Mouse (Mus musculus) forebrain, embryonic 15.5 days (tissue): Measurements from ENCODE around the gene Ptpn13. TPM values are rescaled to one million over a fixed set of nuclear protein-coding genes. Genes with fewer than 3 reads are reported as not detected.

ENCODE experiments used
- ATAC-seq: fragments of 200-750 bp; cut with Nextera tagmentation; replicated peaks from 2 replicates; pipeline ENCODE4 v1.8.0; 2017; ENCODE audit warnings: mild to moderate bottlenecking, moderate TSS enrichment, moderate library complexity
- H3K27ac ChIP-seq: fragments of 300-500 bp; sonication (generic); replicated peaks from 2 replicates; pipeline ENCODE4 v1.5.1; 2015; ENCODE audit warnings: mild to moderate bottlenecking, inconsistent platforms
- H3K27me3 ChIP-seq: fragments of 300-500 bp; sonication (generic); 2 replicates; pipeline ENCODE4 v1.6.1; 2015; ENCODE audit warnings: inconsistent platforms
- H3K36me3 ChIP-seq: fragments of 300-500 bp; sonication (generic); 2 replicates; pipeline ENCODE4 v1.6.1; 2015; ENCODE audit warnings: mild to moderate bottlenecking, inconsistent platforms
- H3K4me1 ChIP-seq: fragments of 300-500 bp; sonication (generic); 2 replicates; pipeline ENCODE4 v1.6.1; 2015; ENCODE audit warnings: inconsistent platforms
- H3K4me2 ChIP-seq: fragments of 300-500 bp; sonication (generic); replicated peaks from 2 replicates; pipeline ENCODE4 v1.6.1; 2015; ENCODE audit warnings: mild to moderate bottlenecking, inconsistent platforms
- H3K4me3 ChIP-seq: fragments of 300-500 bp; sonication (generic); 2 replicates; pipeline ENCODE4 v1.5.1; 2015; ENCODE audit warnings: mild to moderate bottlenecking, inconsistent platforms
- H3K9ac ChIP-seq: fragments of 300-500 bp; sonication (generic); replicated peaks from 2 replicates; pipeline ENCODE4 v1.6.1; 2015; ENCODE audit warnings: mild to moderate bottlenecking, inconsistent platforms
- H3K9me3 ChIP-seq: fragments of 300-500 bp; sonication (generic); 2 replicates; pipeline ENCODE4 v1.6.1; 2016; ENCODE audit warnings: inconsistent platforms
- WGBS: fragments of 180-500 bp; shearing (Covaris S2); methylation state at CpG from one replicate; pipeline ENCODE4 v1.1.7; 2015; ENCODE audit warnings: mixed read lengths; 5-methylcytosine and 5-hydroxymethylcytosine counted together
- polyA plus RNA-seq: library from polyadenylated mRNA; unstranded; fragments of >200 nt; fragmentation: Nextera tagmentation; extraction: Ambion mirVana; gene quantifications from 2 replicates; pipeline ENCODE4 v1.2.1, GENCODE M21; 2015

Ptpn13 gene
- polyA plus RNA-seq, 1 experiment from 2014 or later = 4.4 TPM

DNA sequence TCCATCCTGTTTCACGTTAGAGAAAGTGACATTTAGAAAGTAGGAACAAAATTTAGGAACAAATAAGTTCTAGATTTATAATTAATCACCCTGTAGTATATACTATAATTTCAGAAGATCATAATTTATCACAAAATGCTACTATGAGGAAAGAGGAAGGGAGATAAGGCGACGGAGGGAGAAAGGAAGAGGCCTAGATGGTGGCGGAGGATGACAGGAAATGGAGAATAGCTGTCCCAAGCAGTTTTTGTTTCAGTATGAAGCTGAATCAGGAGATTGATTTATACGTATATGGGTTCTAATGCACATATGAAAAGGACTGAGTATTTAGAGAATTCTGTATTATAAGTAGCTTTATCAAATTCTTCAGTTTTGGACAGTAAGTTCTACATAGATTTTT is 47.7 kb downstream of the Ptpn13 start:
- no peaks in the 10 kb centered on the region for H3K4me1 ChIP-seq
- H3K36me3 ChIP-seq = no peaks in the 10 kb centered on the region
- no peaks in the 10 kb centered on the region for H3K9me3 ChIP-seq
- no peak overlapping the region for H3K4me2 ChIP-seq
- no peak for ATAC-seq
- WGBS = 91% methylated on average over 5 of the region's 5 CpGs
- H3K27me3 ChIP-seq = no peaks in the 10 kb centered on the region
- no peak overlapping the region for H3K27ac ChIP-seq
- no peak overlapping the region for H3K4me3 ChIP-seq
- H3K9ac ChIP-seq = no peak overlapping the region

DNA sequence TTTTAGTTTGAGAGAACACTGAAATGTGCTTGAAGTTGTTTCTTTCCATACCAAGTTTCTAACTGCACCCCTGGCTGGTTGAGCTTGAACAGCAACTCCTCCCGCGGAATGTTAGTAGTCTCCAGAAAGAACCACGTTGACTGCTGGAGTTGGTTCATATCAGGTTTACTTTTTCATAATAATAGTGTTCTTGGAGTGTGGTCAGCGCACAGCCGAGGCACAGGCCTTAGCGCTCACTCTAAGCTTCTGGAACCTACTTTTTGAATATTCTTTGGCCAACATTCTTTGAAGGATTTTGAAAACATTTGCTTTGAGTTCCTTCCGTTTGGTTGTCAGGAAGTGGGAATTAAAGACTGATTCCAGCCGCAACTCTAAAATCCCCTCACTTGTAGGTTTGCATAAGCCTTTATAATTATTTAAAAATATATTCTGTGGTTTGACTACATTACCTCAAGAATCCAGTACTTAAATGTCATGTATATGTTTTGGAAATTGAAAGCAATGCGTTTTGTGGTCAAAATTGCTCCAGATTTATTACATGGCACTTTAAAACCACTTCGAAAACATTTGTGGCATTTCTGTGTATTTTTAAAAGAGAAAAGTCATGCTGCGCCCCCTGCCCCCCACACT is 48.6 kb downstream of the Ptpn13 start:
- H3K9ac ChIP-seq = no peak overlapping the region
- H3K36me3 ChIP-seq = no peaks in the 10 kb centered on the region
- H3K4me2 ChIP-seq = no peak overlapping the region
- 92% methylated on average over 11 of the region's 11 CpGs for WGBS
- no peaks in the 10 kb centered on the region for H3K27me3 ChIP-seq
- no peak overlapping the region for H3K4me3 ChIP-seq
- ATAC-seq = no peak
- no peaks in the 10 kb centered on the region for H3K9me3 ChIP-seq
- no peaks in the 10 kb centered on the region for H3K4me1 ChIP-seq
- H3K27ac ChIP-seq = no peak overlapping the region

- Histone ChIP-seq H3K9me3 (no peaks in the 10 kb centered on the region), H3K9ac (no peak overlapping the region), H3K4me3 (no peak overlapping the region), H3K36me3 (no peaks in the 10 kb centered on the region), H3K27me3 (no peaks in the 10 kb centered on the region), H3K4me1 (no peaks in the 10 kb centered on the region), H3K4me2 (no peak overlapping the region), H3K27ac (no peak overlapping the region)
- ATAC-seq = no peak
- WGBS = 85% methylated on average over 4 of the region's 4 CpGs
These were observed 49.3 kb downstream of the Ptpn13 start for GRCm38 (mm10) chr5:103474259-103474658.

- Histone ChIP-seq H3K4me3 (no peak overlapping the region), H3K27me3 (no peaks in the 10 kb centered on the region), H3K36me3 (no peaks in the 10 kb centered on the region), H3K27ac (no peak overlapping the region), H3K9me3 (no peaks in the 10 kb centered on the region), H3K4me2 (no peak overlapping the region), H3K9ac (no peak overlapping the region), H3K4me1 (no peaks in the 10 kb centered on the region)
- no peak for ATAC-seq
- 92% methylated on average over 5 of the region's 5 CpGs for WGBS
These were observed 50.5 kb downstream of the Ptpn13 start for GRCm38 (mm10) chr5:103475503-103475902.

GRCm38 (mm10) chr5:103479503-103479902 is 54.5 kb downstream of the Ptpn13 start:
- WGBS = 97% methylated on average over 5 of the region's 5 CpGs

DNA sequence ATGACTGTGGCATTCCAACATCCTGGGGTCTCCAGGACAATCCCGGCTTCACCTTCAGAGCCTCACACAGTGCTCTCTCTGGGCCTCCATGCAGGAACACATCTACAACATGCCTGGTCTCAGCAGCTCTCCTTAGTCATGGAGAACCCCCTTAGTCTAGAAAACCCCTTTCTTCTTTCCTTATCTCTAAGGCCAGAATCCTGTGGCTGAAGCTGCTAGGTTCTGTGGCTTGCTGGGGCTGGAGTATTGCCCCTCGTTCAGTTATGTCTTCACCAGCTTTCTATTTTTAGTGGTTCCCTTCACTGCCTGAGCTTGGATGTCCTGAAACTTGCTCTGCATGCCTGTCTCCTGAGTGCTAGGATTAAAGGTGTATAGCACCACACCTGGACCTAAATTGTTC is 56.2 kb downstream of the Ptpn13 start:
- Histone ChIP-seq H3K27ac (no peak overlapping the region), H3K9me3 (no peaks in the 10 kb centered on the region), H3K27me3 (no peaks in the 10 kb centered on the region), H3K36me3 (no peaks in the 10 kb centered on the region), H3K9ac (no peak overlapping the region), H3K4me1 (no peaks in the 10 kb centered on the region), H3K4me3 (no peak overlapping the region), H3K4me2 (no peak overlapping the region)
- no peak for ATAC-seq
- 87% methylated on average over 2 of the region's 2 CpGs for WGBS

More at GRCm38 (mm10) chr5:103479503-103479902, 54.5 kb downstream of the Ptpn13 start:
- ATAC-seq = no peak
- Histone ChIP-seq H3K9me3 (no peaks in the 10 kb centered on the region), H3K27me3 (no peaks in the 10 kb centered on the region), H3K4me1 (no peaks in the 10 kb centered on the region), H3K9ac (no peak overlapping the region), H3K4me3 (no peak overlapping the region), H3K36me3 (no peaks in the 10 kb centered on the region), H3K4me2 (no peak overlapping the region), H3K27ac (no peak overlapping the region)

DNA sequence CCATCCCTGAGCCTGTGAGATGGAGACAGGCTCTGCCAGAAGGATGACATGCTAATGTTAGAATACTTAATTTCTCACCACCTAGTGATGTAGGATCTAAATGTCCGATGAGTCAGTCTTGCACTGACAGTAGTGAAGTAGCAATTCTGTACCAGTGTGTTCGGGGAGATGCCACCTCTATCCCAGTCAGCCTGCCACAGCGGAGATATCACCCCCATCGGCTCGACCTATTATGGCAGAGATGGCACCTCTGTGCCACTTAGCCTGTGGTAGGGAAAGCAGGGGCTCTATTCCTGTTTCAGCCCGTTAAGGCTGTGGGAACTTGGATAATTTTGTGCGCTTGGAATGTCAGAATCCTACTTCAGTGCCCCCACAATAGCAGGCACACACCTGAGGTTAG is 62.0 kb downstream of the Ptpn13 start:
- no peaks in the 10 kb centered on the region for H3K36me3 ChIP-seq
- no peak overlapping the region for H3K4me2 ChIP-seq
- no peaks in the 10 kb centered on the region for H3K4me1 ChIP-seq
- no peak overlapping the region for H3K27ac ChIP-seq
- no peak overlapping the region for H3K9ac ChIP-seq
- H3K4me3 ChIP-seq = no peak overlapping the region
- 89% methylated on average over 7 of the region's 7 CpGs for WGBS
- no peak for ATAC-seq
- no peaks in the 10 kb centered on the region for H3K9me3 ChIP-seq
- H3K27me3 ChIP-seq = no peaks in the 10 kb centered on the region

- no peak overlapping the region for H3K4me2 ChIP-seq
- no peaks in the 10 kb centered on the region for H3K27me3 ChIP-seq
- no peaks in the 10 kb centered on the region for H3K4me1 ChIP-seq
- H3K9me3 ChIP-seq = no peaks in the 10 kb centered on the region
- no peak for ATAC-seq
- no peak overlapping the region for H3K4me3 ChIP-seq
- H3K36me3 ChIP-seq = no peaks in the 10 kb centered on the region
- WGBS = 95% methylated on average over 8 of the region's 8 CpGs
- H3K27ac ChIP-seq = no peak overlapping the region
- H3K9ac ChIP-seq = no peak overlapping the region
These were observed 66.0 kb downstream of the Ptpn13 start for GRCm38 (mm10) chr5:103490964-103491363.

DNA sequence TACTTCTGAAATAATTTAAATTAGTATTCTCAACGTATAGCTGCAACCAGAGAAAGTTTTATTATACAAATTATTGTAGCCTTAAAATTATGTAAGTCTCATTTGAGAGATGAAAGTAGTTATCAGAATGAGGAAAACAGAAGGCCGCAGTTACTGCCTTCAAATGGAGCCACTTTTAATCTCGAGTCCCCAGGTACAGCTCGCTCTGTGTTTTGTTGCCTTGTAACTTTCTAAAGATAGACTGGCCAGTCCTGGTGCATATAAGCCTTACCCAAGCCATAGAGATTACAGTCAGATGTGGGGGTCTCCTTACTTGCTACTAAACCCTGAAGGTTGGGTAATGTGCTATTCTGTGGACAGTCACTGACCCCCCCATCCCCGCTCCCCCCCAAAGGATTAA is 66.8 kb downstream of the Ptpn13 start:
- WGBS = 91% methylated on average over 5 of the region's 5 CpGs
- no peaks in the 10 kb centered on the region for H3K9me3 ChIP-seq
- no peaks in the 10 kb centered on the region for H3K36me3 ChIP-seq
- H3K4me3 ChIP-seq = no peak overlapping the region
- peaks cover 5% of the 10 kb centered on the region for H3K4me1 ChIP-seq
- no peaks in the 10 kb centered on the region for H3K27me3 ChIP-seq
- no peak overlapping the region for H3K9ac ChIP-seq
- no peak overlapping the region for H3K27ac ChIP-seq
- no peak overlapping the region for H3K4me2 ChIP-seq
- no peak for ATAC-seq

DNA sequence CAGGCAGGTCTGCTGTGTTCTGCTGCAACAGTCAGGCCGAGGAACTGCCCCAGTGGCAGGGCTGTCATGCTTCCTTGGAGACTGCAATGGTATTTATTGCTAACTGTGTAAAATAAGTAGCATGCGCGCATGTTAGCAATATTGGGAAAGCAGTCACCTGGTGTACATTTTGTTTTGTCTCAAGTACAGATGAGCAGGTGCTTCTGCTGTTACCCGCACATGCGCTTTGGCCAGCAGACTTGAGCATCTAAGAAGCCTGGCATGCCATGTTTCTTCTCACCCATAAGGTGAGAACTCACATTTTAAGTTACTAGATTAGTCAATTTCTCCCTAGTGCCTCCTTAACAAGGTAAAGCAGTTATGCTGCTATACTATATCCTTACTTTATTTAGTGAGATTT is 72.1 kb downstream of the Ptpn13 start:
- Histone ChIP-seq H3K4me3 (no peak overlapping the region), H3K27ac (no peak overlapping the region), H3K4me2 (no peak overlapping the region), H3K27me3 (no peaks in the 10 kb centered on the region), H3K9me3 (no peaks in the 10 kb centered on the region), H3K36me3 (no peaks in the 10 kb centered on the region), H3K9ac (no peak overlapping the region), H3K4me1 (peaks cover 9% of the 10 kb centered on the region)
- WGBS = 62% methylated on average over 5 of the region's 5 CpGs
- peak; percentile 80 for ATAC-seq

GRCm38 (mm10) chr5:103497480-103497879 is 72.5 kb downstream of the Ptpn13 start:
- H3K36me3 ChIP-seq = no peaks in the 10 kb centered on the region
- H3K27ac ChIP-seq = no peak overlapping the region
- H3K9me3 ChIP-seq = no peaks in the 10 kb centered on the region
- H3K27me3 ChIP-seq = no peaks in the 10 kb centered on the region
- H3K4me3 ChIP-seq = no peak overlapping the region
- peak; percentile 92 for ATAC-seq
- no peak overlapping the region for H3K9ac ChIP-seq
- no peak overlapping the region for H3K4me2 ChIP-seq
- WGBS = 53% methylated on average over 2 of the region's 2 CpGs
- H3K4me1 ChIP-seq = peaks cover 9% of the 10 kb centered on the region

DNA sequence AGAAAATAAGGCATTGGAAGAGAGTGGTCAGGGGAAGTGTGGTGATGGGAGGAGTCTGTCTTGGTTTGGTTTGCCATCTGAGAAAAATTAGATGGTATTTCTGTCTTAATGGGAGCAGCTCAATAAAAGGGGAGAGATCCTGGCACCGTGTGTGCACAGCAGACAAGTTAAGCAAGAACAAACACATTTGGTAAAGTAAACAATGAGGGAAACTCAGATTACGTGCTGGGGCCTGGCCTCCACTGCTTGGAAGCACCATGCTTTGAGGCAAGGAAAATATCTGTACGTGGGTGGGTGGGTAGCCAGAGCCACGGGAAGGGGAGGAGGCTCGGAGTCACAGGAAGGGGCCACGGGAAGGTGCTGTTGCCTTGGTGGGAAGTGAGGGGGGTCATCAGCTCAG is 74.3 kb downstream of the Ptpn13 start:
- Histone ChIP-seq H3K27me3 (no peaks in the 10 kb centered on the region), H3K4me2 (no peak overlapping the region), H3K9me3 (no peaks in the 10 kb centered on the region), H3K27ac (no peak overlapping the region), H3K9ac (no peak overlapping the region), H3K4me1 (peaks cover 9% of the 10 kb centered on the region), H3K36me3 (no peaks in the 10 kb centered on the region), H3K4me3 (no peak overlapping the region)
- no peak for ATAC-seq
- 45% methylated on average over 6 of the region's 6 CpGs for WGBS

DNA sequence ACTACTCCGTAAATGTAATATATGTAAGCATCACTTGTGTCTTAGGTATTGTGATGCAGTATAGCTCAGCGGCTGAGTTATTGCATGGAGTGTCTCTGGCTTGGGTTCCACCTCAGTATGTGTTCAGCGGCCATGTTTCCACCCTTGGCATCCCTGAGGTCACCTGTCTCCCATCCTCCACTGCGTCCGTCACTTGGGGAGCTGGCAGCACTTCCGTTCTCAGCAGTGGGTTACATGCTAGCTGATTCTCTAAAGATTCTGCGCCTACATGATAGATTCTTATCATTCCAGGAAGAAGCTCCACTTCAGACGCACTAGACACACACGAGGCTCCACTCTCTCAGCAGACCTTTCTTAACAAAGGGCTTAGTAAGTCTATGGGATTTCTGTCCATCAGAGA is 76.1 kb downstream of the Ptpn13 start:
- no peak overlapping the region for H3K4me3 ChIP-seq
- 94% methylated on average over 9 of the region's 9 CpGs for WGBS
- H3K36me3 ChIP-seq = no peaks in the 10 kb centered on the region
- peaks cover 9% of the 10 kb centered on the region for H3K4me1 ChIP-seq
- no peaks in the 10 kb centered on the region for H3K27me3 ChIP-seq
- no peak for ATAC-seq
- no peak overlapping the region for H3K9ac ChIP-seq
- no peaks in the 10 kb centered on the region for H3K9me3 ChIP-seq
- H3K27ac ChIP-seq = no peak overlapping the region
- no peak overlapping the region for H3K4me2 ChIP-seq
